Mouse (Mus musculus): ENCODE data around the gene Duox2. TPM values are rescaled to one million over a fixed set of nuclear protein-coding genes. Genes with fewer than 3 reads are reported as not detected.

The Duox2 gene
- polyA plus RNA-seq, 1 experiment from 2014 or later: not detected

- Histone ChIP-seq H3K4me3 (ENCODE audit: low read depth, low read length) (no peak overlapping the region), H3K27me3 (ENCODE audit: control insufficient read depth, insufficient read depth, low read length) (no peaks in the 10 kb centered on the region), H3K27ac (ENCODE audit: low read depth, low read length) (no peak overlapping the region), H3K4me2 (ENCODE audit: low read depth, low read length) (no peak overlapping the region), H3K36me3 (ENCODE audit: control insufficient read depth, insufficient read depth, low read length) (no peaks in the 10 kb centered on the region), H3K9ac (replicated peaks; ENCODE audit: low read depth, low read length) (no peak overlapping the region), H3K9me3 (ENCODE audit: control insufficient read depth, low read length) (no peaks in the 10 kb centered on the region), H3K4me1 (ENCODE audit: control insufficient read depth, insufficient read depth, low read length) (no peaks in the 10 kb centered on the region)
- 74% methylated on average over 2 of the region's 2 CpGs for WGBS
- no peak for ATAC-seq (ENCODE audit: low read depth)
Observed at GRCm38 (mm10) chr2:122325361-122325760, 27.1 kb upstream of the Duox2 start.

- ATAC-seq (ENCODE audit: low read depth): no peak
- H3K4me1 ChIP-seq (ENCODE audit: control insufficient read depth, insufficient read depth, low read length): no peaks in the 10 kb centered on the region
- H3K27me3 ChIP-seq (ENCODE audit: control insufficient read depth, insufficient read depth, low read length): no peaks in the 10 kb centered on the region
- no peaks in the 10 kb centered on the region for H3K9me3 ChIP-seq (ENCODE audit: control insufficient read depth, low read length)
- H3K4me3 ChIP-seq (ENCODE audit: low read depth, low read length): no peak overlapping the region
- no peaks in the 10 kb centered on the region for H3K36me3 ChIP-seq (ENCODE audit: control insufficient read depth, insufficient read depth, low read length)
- no peak overlapping the region for H3K9ac ChIP-seq (replicated peaks; ENCODE audit: low read depth, low read length)
- H3K27ac ChIP-seq (ENCODE audit: low read depth, low read length): no peak overlapping the region
- H3K4me2 ChIP-seq (ENCODE audit: low read depth, low read length): no peak overlapping the region
- 88% methylated on average over 3 of the region's 3 CpGs for WGBS
Observed at GRCm38 (mm10) chr2:122324586-122324985, 26.3 kb upstream of the Duox2 start.

- Histone ChIP-seq H3K4me3 (ENCODE audit: low read depth, low read length) (no peak overlapping the region), H3K36me3 (ENCODE audit: control insufficient read depth, insufficient read depth, low read length) (no peaks in the 10 kb centered on the region), H3K4me1 (ENCODE audit: control insufficient read depth, insufficient read depth, low read length) (no peaks in the 10 kb centered on the region), H3K9me3 (ENCODE audit: control insufficient read depth, low read length) (no peaks in the 10 kb centered on the region), H3K4me2 (ENCODE audit: low read depth, low read length) (no peak overlapping the region), H3K27me3 (ENCODE audit: control insufficient read depth, insufficient read depth, low read length) (no peaks in the 10 kb centered on the region), H3K27ac (ENCODE audit: low read depth, low read length) (no peak overlapping the region), H3K9ac (replicated peaks; ENCODE audit: low read depth, low read length) (no peak overlapping the region)
- 68% methylated on average over 3 of the region's 3 CpGs for WGBS
- ATAC-seq (ENCODE audit: low read depth): no peak
Observed at GRCm38 (mm10) chr2:122323960-122324359, 25.7 kb upstream of the Duox2 start.

GRCm38 (mm10) chr2:122317384-122317783 lies 19.1 kb upstream of the Duox2 start:
- no peaks in the 10 kb centered on the region for H3K4me1 ChIP-seq (ENCODE audit: control insufficient read depth, insufficient read depth, low read length)
- 66% methylated on average over 4 of the region's 4 CpGs for WGBS
- no peak overlapping the region for H3K27ac ChIP-seq (ENCODE audit: low read depth, low read length)
- H3K27me3 ChIP-seq (ENCODE audit: control insufficient read depth, insufficient read depth, low read length): peaks cover 16% of the 10 kb centered on the region
- no peak overlapping the region for H3K9ac ChIP-seq (replicated peaks; ENCODE audit: low read depth, low read length)
- H3K4me3 ChIP-seq (ENCODE audit: low read depth, low read length): no peak overlapping the region
- no peaks in the 10 kb centered on the region for H3K9me3 ChIP-seq (ENCODE audit: control insufficient read depth, low read length)
- no peak overlapping the region for H3K4me2 ChIP-seq (ENCODE audit: low read depth, low read length)
- H3K36me3 ChIP-seq (ENCODE audit: control insufficient read depth, insufficient read depth, low read length): no peaks in the 10 kb centered on the region
- ATAC-seq (ENCODE audit: low read depth): no peak

- Histone ChIP-seq H3K4me1 (ENCODE audit: control insufficient read depth, insufficient read depth, low read length) (no peaks in the 10 kb centered on the region), H3K9ac (replicated peaks; ENCODE audit: low read depth, low read length) (no peak within 1 kb of the TSS), H3K27me3 (ENCODE audit: control insufficient read depth, insufficient read depth, low read length) (peaks cover 16% of the 10 kb centered on the region), H3K4me3 (ENCODE audit: low read depth, low read length) (no peak within 1 kb of the TSS), H3K4me2 (ENCODE audit: low read depth, low read length) (no peak within 1 kb of the TSS), H3K27ac (ENCODE audit: low read depth, low read length) (no peak within 1 kb of the TSS), H3K9me3 (ENCODE audit: control insufficient read depth, low read length) (no peaks in the 10 kb centered on the region), H3K36me3 (ENCODE audit: control insufficient read depth, insufficient read depth, low read length) (no peaks in the 10 kb centered on the region)
- no peak for ATAC-seq (ENCODE audit: low read depth)
- WGBS: 93% methylated on average over 7 of the region's 7 CpGs
Observed at GRCm38 (mm10) chr2:122315372-122315771, 17.1 kb upstream of the Duox2 start, which contains the start of gene Duox1. TSS of gene Duox1 (plus strand) at chr2:122315672.

- peaks cover 16% of the 10 kb centered on the region for H3K27me3 ChIP-seq (ENCODE audit: control insufficient read depth, insufficient read depth, low read length)
- peak within 1 kb of the TSS; percentile 30 for H3K4me2 ChIP-seq (ENCODE audit: low read depth, low read length)
- no peaks in the 10 kb centered on the region for H3K4me1 ChIP-seq (ENCODE audit: control insufficient read depth, insufficient read depth, low read length)
- H3K27ac ChIP-seq (ENCODE audit: low read depth, low read length): no peak within 1 kb of the TSS
- H3K9me3 ChIP-seq (ENCODE audit: control insufficient read depth, low read length): no peaks in the 10 kb centered on the region
- ATAC-seq (ENCODE audit: low read depth): peak; percentile 41; the same call in 1 of the 2 replicates
- under 1% methylated on average over 24 of the region's 24 CpGs for WGBS
- H3K4me3 ChIP-seq (ENCODE audit: low read depth, low read length): peak within 1 kb of the TSS; percentile 11; the same call in 1 of the 2 replicates
- no peak within 1 kb of the TSS for H3K9ac ChIP-seq (replicated peaks; ENCODE audit: low read depth, low read length)
- H3K36me3 ChIP-seq (ENCODE audit: control insufficient read depth, insufficient read depth, low read length): no peaks in the 10 kb centered on the region
Observed at GRCm38 (mm10) chr2:122313536-122313935, 15.3 kb upstream of the Duox2 start, which contains the start of gene Duoxa1. TSS of gene Duoxa1 (minus strand) at chr2:122313730.

- ATAC-seq (ENCODE audit: low read depth): peak; percentile 66; the same call in 1 of the 2 replicates
- H3K36me3 ChIP-seq (ENCODE audit: control insufficient read depth, insufficient read depth, low read length): no peaks in the 10 kb centered on the region
- 4% methylated on average over 27 of the region's 27 CpGs for WGBS
- no peak overlapping the region for H3K27ac ChIP-seq (ENCODE audit: low read depth, low read length)
- H3K4me2 ChIP-seq (ENCODE audit: low read depth, low read length): peak overlapping the region; percentile 30
- peak overlapping the region; percentile 11; the same call in 1 of the 2 replicates for H3K4me3 ChIP-seq (ENCODE audit: low read depth, low read length)
- no peaks in the 10 kb centered on the region for H3K4me1 ChIP-seq (ENCODE audit: control insufficient read depth, insufficient read depth, low read length)
- H3K27me3 ChIP-seq (ENCODE audit: control insufficient read depth, insufficient read depth, low read length): peaks cover 16% of the 10 kb centered on the region
- no peaks in the 10 kb centered on the region for H3K9me3 ChIP-seq (ENCODE audit: control insufficient read depth, low read length)
- H3K9ac ChIP-seq (replicated peaks; ENCODE audit: low read depth, low read length): no peak overlapping the region
Observed at GRCm38 (mm10) chr2:122312722-122313417, 14.6 kb upstream of the Duox2 start.

- Histone ChIP-seq H3K9ac (replicated peaks; ENCODE audit: low read depth, low read length) (no peak overlapping the region), H3K36me3 (ENCODE audit: control insufficient read depth, insufficient read depth, low read length) (no peaks in the 10 kb centered on the region), H3K27me3 (ENCODE audit: control insufficient read depth, insufficient read depth, low read length) (peaks cover 23% of the 10 kb centered on the region), H3K27ac (ENCODE audit: low read depth, low read length) (no peak overlapping the region), H3K4me1 (ENCODE audit: control insufficient read depth, insufficient read depth, low read length) (no peaks in the 10 kb centered on the region), H3K9me3 (ENCODE audit: control insufficient read depth, low read length) (no peaks in the 10 kb centered on the region), H3K4me3 (ENCODE audit: low read depth, low read length) (no peak overlapping the region), H3K4me2 (ENCODE audit: low read depth, low read length) (no peak overlapping the region)
- WGBS: 37% methylated on average over 2 of the region's 2 CpGs
- ATAC-seq (ENCODE audit: low read depth): no peak
Observed at GRCm38 (mm10) chr2:122311561-122311960, 13.3 kb upstream of the Duox2 start.

- no peak for ATAC-seq (ENCODE audit: low read depth)
- no peaks in the 10 kb centered on the region for H3K4me1 ChIP-seq (ENCODE audit: control insufficient read depth, insufficient read depth, low read length)
- no peak overlapping the region for H3K4me2 ChIP-seq (ENCODE audit: low read depth, low read length)
- WGBS: 41% methylated on average over 3 of the region's 3 CpGs
- no peak overlapping the region for H3K9ac ChIP-seq (replicated peaks; ENCODE audit: low read depth, low read length)
- no peaks in the 10 kb centered on the region for H3K36me3 ChIP-seq (ENCODE audit: control insufficient read depth, insufficient read depth, low read length)
- no peaks in the 10 kb centered on the region for H3K9me3 ChIP-seq (ENCODE audit: control insufficient read depth, low read length)
- peaks cover 23% of the 10 kb centered on the region for H3K27me3 ChIP-seq (ENCODE audit: control insufficient read depth, insufficient read depth, low read length)
- no peak overlapping the region for H3K4me3 ChIP-seq (ENCODE audit: low read depth, low read length)
- H3K27ac ChIP-seq (ENCODE audit: low read depth, low read length): no peak overlapping the region
Observed at GRCm38 (mm10) chr2:122309647-122310046, 11.4 kb upstream of the Duox2 start.
